Mouse (Mus musculus): ENCODE results near the gene Zfp551.

The Zfp551 gene

GRCm38 (mm10) chr7:12422245-12422849 lies at the start of gene Zfp551:
Gene Zfp551 (minus strand): TSS chr7:12422751.
- DNase-seq = peak; percentile 74 to 85

DNA sequence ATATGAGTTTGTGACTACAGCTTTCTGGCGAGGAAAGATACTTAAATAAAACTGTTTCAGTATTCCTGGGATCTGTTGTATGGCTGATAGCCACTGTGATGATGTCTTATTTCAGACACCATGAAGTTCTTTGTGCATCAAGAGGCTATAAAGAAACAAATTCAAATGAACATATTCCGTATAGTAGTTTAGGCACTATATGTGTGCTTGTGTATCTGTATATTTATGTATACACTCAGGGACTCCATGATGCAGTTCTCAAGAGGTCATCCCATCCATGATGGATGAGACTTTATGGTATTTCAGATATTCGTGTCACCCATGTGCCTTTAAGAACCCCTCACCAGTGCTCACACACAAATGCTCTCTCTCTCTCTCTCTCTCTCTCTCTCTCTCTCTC lies 304 bp upstream of the Zfp551 start:
- no peak for DNase-seq

DNA sequence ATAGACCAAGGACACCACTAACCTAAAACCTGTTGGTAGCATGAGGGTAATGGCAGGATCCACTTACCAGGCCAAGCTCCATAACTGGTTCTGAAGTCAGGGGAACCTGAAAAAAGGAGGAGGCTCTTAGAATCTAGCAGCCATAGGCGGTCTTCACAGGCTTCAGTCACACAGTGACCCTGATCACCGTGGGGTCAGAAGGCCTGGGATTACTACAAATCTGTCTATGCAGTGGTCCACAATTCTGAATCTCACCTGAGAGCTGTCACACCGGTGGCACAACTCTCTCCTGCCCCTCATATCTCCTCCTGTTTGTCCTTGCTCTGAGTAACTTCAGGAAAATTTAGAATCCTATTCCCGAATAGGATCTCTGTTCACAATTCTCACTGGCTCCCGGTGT lies 810 bp downstream of the Zfp551 start:
- no peak for DNase-seq

GRCm38 (mm10) chr7:12369173-12369572 lies 53.4 kb downstream of the Zfp551 start, which contains the start of gene Vmn1r84:
Gene Vmn1r84 (minus strand): TSS chr7:12369273.
- no peak for DNase-seq
